Mouse (Mus musculus) R1 (cell line): ENCODE measurements at regions not wholly inside any gene's neighbourhood (a gene's known extent, or its start where the extent isn't known, plus 50 kb on each side); places are given as distances from the start of the nearest gene placed in this dataset.

Source experiments
- DNase-seq: peaks from one replicate; pipeline ENCODE4 v3.0.0-alpha.2; 2018; ENCODE audit warnings: low read depth, low spot score

DNA sequence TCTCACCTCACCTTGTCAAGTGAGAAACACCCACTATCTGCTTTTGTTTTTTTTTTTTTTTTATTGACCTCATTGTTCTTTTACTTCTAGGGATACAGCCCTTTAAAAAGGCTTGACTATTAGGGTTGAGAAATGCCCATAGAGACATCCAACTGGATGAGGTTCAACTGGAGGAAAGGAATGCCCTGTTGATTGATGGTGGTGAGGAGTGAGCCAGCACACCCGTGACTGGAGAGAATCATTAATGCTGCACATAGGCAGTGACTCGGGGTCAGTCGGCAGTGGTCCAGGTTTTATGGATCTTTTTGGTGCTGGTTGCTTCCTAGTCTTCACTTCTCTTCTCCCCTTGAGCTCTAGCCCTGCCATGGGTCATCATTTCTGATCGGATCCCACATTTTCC, 82.9 kb upstream of the Cryz start:
- DNase-seq: no peak

DNA sequence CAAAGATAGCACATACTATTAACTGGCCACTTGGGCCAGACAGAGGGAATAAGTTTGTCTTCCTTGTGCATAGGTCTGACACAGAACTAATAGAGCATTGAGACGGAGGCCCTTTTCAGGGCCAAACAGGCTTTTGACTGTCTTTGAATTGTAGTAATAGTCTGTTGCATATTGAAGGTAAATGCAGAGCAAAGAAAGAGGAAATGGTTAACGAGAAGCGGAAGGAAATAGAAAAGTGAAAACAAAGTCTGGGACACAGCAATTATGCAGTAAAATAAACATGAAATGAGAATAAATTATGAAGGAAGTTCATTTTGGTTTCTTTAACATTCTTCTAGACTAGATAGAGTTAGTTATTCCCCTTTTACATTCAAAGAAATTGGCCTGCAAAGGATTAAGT, 86.4 kb upstream of the Cryz start:
- DNase-seq: no peak

DNA sequence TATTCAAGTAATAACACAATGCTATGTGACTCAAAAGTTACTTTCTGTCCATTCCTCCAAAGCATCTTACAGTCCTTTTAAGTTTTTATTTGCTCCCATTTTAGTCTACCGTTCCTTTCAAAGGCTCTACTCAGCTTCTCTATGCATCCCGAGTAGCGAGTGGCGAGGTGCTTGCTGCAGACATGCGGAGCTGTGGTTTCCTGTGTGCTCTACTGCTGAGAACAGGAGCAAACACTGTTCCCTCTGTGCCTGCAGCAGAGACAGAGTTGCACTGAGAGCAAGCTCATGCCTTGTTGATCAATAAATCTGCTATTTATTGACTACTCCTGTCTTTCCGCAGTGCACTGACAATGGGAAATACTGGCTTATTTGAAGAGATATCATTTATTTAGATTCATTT, 87.1 kb upstream of the Cryz start:
- DNase-seq: no peak

- DNase-seq: no peak
These were observed 103.1 kb upstream of the Cryz start for GRCm38 (mm10) chr3:154493387-154493920.

- DNase-seq: peak; percentile 73
These were observed 124.1 kb upstream of the Cryz start for GRCm38 (mm10) chr3:154472426-154472825.

GRCm38 (mm10) chr3:154467581-154468374, 128.7 kb upstream of the Cryz start:
- no peak for DNase-seq

DNA sequence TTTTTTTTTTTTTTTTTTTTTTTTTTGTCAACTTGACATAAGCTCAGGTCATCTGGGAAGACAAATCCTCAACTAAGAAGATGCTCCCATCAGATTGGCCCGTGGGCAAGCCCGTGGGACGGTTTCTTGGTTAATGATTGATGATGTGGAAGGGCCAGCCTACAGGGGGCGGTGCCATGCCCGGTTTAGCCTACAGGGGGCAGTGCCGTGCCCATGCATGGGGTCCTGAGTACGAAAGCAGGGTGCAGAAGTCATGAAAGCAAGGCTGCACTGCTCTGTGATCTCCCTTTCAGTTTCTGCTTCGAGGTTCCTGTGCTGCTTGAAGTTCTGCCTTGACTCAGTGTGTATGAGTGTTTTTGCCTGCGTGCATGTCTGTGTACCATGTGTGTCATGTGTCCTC, 127.7 kb upstream of the Lhx8 start:
- no peak for DNase-seq

- DNase-seq: no peak
These were observed 122.6 kb upstream of the Lhx8 start for GRCm38 (mm10) chr3:154453025-154453424.

DNA sequence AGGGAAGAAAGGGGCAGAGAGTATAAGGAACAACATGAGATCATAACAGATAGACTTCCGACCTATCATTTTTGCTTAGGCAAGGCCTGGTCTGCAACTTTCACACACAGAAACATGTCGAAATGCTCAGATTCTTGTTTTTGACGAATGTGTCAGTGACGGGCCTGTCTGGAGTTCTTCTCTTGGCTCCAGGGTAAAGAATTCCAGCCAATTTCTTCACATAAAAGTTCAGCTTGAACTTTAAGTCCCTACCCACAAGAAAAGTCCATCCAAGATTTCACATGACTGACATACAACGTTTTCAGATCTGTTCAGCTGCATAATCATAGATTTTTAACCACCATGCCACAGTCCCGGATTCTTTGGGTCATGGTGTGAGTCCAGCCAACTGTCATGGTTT, 122.1 kb upstream of the Lhx8 start:
- no peak for DNase-seq

- DNase-seq: no peak
These were observed 120.7 kb upstream of the Lhx8 start for GRCm38 (mm10) chr3:154451169-154451568.

DNA sequence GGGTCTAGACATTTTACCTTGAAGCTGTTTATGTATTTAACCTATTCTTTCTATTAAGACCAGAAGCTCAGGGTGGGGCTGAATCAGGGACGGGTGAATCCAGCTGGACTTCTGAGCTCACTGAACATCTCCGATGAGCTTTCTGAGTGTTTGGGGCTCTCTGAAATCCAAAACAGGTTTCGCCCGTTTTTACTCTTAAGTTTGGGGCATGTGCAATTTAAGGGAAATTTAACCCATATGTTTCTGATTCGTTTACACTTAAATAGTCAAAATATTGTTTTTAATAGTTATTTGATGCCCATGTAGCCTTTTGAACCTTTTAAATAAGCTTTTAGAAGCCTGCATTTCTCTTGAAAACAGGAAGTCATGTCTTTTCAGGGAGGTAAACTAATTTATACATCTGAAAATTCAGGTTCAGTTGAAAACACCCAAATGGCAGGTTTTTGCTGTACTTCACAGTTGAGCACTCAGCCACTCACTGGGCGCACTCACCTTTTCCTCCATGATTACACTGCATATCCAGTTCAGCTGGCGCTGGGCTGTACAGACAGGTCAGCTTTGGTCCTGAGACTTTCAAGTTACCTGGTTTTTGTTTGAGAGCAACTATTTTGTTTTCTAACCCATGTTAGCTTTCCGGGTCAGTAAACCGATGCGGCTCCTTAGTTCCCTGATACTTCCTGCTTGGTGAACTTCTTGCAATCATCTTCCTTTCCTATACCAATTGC, 113.1 kb upstream of the Lhx8 start:
- no peak for DNase-seq

DNA sequence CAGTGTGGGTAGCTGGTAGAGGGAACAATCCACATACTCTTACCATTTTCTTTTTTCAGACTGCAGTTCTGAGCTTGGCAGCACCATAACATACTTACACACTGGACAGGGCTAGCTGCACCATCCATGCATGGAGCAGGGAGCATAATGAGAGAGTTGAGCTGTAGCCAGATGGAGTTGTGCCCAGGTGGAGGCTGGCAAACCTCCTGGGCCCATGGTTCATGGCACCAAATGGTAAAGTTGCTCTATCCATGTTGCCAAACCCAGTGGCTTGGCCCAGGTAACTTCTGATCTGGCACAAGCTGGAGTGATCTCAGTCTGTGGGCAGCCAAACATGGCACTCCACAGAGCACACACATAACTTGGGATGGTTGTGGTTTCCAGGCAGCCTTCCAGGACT, 111.0 kb upstream of the Lhx8 start:
- DNase-seq: no peak

DNA sequence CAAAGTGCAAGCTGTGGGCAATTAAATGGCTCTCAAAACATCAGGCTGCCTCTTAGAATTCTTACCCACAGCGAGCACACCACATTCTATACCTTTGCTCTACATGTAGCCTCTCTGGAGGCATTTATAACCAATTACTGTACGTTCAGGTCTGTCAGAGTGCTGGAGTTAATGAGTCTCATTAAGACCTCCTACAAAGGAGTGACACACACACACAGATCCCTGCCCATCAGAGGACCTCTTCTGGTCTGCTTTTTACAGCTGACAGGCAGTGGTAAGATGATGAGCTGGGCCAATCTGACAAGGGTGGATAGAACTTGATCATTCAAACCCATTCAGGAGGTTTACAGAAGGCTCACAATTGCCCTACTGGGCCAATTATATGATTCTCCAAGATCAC, 110.4 kb upstream of the Lhx8 start:
- no peak for DNase-seq

DNA sequence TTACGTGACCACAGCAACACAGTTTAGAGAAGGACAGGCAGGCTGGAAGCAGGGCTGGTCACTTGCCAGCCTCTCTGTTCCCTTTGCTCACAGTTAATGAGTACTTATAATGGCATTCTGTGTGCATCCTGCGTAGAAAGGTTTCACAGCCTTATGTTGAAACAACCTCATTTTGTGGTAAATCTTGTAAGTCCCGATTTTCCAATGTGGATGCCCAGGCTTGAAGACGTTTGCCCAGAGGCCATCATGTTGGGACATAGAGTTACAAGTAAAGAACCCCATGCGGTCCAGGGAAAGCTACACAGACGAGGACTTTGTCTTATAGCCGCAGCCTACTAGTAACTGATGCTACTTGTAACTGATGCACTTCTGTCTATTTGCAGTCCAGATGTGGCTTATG, 100.4 kb upstream of the Lhx8 start:
- DNase-seq: no peak

GRCm38 (mm10) chr3:154429666-154430065, 99.2 kb upstream of the Lhx8 start:
- DNase-seq: no peak

- no peak for DNase-seq
These were observed 94.1 kb upstream of the Lhx8 start for GRCm38 (mm10) chr3:154424589-154424988.

GRCm38 (mm10) chr3:154421461-154421950, 91.0 kb upstream of the Lhx8 start:
- no peak for DNase-seq

GRCm38 (mm10) chr3:154418177-154418832, 87.8 kb upstream of the Lhx8 start:
- DNase-seq: no peak

GRCm38 (mm10) chr3:154414358-154414757, 83.9 kb upstream of the Lhx8 start:
- no peak for DNase-seq

GRCm38 (mm10) chr3:154410292-154410691, 79.8 kb upstream of the Lhx8 start:
- no peak for DNase-seq

GRCm38 (mm10) chr3:154402081-154402480, 71.6 kb upstream of the Lhx8 start:
- peak; percentile 49 for DNase-seq

DNA sequence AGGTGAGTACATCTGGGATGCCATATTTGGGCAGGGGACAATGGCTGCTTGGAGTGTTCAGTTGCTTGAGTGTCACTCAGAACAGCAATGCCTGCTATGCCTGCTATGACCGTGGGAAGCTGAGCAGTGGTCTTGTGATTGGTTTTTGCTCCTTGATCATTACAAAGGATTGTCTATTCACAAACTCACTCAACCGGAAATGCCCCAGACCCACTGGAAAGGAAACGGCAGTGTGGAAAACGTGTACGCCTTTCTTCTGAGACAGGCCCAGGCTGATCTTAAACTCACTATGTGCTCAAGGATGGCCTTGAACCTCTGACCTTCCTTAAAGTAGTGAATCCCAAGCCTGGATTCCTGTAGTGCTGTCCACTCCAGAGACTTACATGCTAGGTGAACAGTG, 63.2 kb upstream of the Lhx8 start:
- peak; percentile 69 for DNase-seq
